Mouse (Mus musculus) kidney, embryonic 15.5 days (tissue): Measurements from ENCODE around the gene Gdap1l1. TPM values are rescaled to one million over a fixed set of nuclear protein-coding genes. Genes with fewer than 3 reads are reported as not detected.

Experiments
- ATAC-seq: fragments of 200-750 bp; cut with Nextera tagmentation; replicated peaks from 2 replicates; pipeline ENCODE4 v1.8.0; 2017; ENCODE audit warnings: moderate TSS enrichment; ENCODE audit not compliant: low FRiP score
- H3K27ac ChIP-seq: fragments of 300-500 bp; sonication (generic); 2 replicates; pipeline ENCODE4 v1.5.1; 2015; ENCODE audit warnings: mild to moderate bottlenecking, inconsistent platforms
- H3K27me3 ChIP-seq: fragments of 300-500 bp; sonication (generic); 2 replicates; pipeline ENCODE4 v1.6.1; 2015; ENCODE audit warnings: inconsistent platforms
- H3K36me3 ChIP-seq: fragments of 300-500 bp; sonication (generic); 2 replicates; pipeline ENCODE4 v1.6.1; 2015; ENCODE audit warnings: inconsistent platforms
- H3K4me1 ChIP-seq: fragments of 300-500 bp; sonication (generic); 2 replicates; pipeline ENCODE4 v1.6.1; 2015; ENCODE audit warnings: inconsistent platforms
- H3K4me2 ChIP-seq: fragments of 300-500 bp; sonication (generic); 2 replicates; pipeline ENCODE4 v1.6.1; 2015; ENCODE audit warnings: moderate library complexity, mild to moderate bottlenecking, inconsistent platforms
- H3K4me3 ChIP-seq: fragments of 300-500 bp; sonication (generic); replicated peaks from 2 replicates; pipeline ENCODE4 v1.5.1; 2015; ENCODE audit warnings: mild to moderate bottlenecking, inconsistent platforms
- H3K9ac ChIP-seq: fragments of 300-500 bp; sonication (generic); 2 replicates; pipeline ENCODE4 v1.6.1; 2015; ENCODE audit warnings: mild to moderate bottlenecking, inconsistent platforms
- H3K9me3 ChIP-seq: fragments of 300-500 bp; sonication (generic); replicated peaks from 2 replicates; pipeline ENCODE4 v1.6.1; 2016; ENCODE audit warnings: inconsistent platforms
- WGBS: fragments of 180-500 bp; shearing (Covaris S2); methylation state at CpG from one replicate; pipeline ENCODE4 v1.1.7; 2015; ENCODE audit warnings: mixed read lengths; 5-methylcytosine and 5-hydroxymethylcytosine counted together
- polyA plus RNA-seq: library from polyadenylated mRNA; unstranded; fragments of >200 nt; fragmentation: Nextera tagmentation; extraction: Ambion mirVana; gene quantifications from 2 replicates; pipeline ENCODE4 v1.2.1, GENCODE M21; 2015

The Gdap1l1 gene
- polyA plus RNA-seq, 1 experiment from 2014 or later, result 2.8 TPM

- no peak for ATAC-seq
- 40% methylated on average over 4 of the region's 4 CpGs for WGBS
Observed at GRCm38 (mm10) chr2:163428346-163429011, 9.8 kb upstream of the Gdap1l1 start.

DNA sequence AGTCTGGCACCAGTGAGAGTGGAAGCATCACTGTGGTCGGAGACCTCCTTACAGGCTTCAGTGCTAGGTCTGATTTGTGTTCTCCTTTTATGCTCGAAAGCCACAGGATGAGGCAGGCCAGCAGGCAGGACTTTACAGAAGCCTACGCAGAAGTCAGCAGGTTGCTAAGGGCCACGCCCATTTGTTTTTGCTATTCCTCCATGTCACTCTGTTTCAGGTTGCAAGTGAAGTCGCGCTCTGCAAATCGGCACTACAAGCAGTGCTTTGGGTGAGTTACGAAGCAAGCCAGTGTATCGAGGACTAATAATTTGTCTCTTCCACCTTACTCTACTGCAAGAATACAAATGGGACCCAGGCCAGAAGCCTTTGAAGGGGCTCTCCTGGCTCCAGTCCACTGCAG lies 7.0 kb upstream of the Gdap1l1 start:
- H3K9ac ChIP-seq, result no peak overlapping the region
- H3K36me3 ChIP-seq, result no peaks in the 10 kb centered on the region
- no peak for ATAC-seq
- H3K27ac ChIP-seq, result no peak overlapping the region
- no peaks in the 10 kb centered on the region for H3K27me3 ChIP-seq
- no peaks in the 10 kb centered on the region for H3K4me1 ChIP-seq
- H3K9me3 ChIP-seq, result no peaks in the 10 kb centered on the region
- H3K4me2 ChIP-seq, result no peak overlapping the region
- WGBS, result 80% methylated on average over 9 of the region's 9 CpGs
- no peak overlapping the region for H3K4me3 ChIP-seq

More at GRCm38 (mm10) chr2:163428346-163429011, 9.8 kb upstream of the Gdap1l1 start:
- Histone ChIP-seq H3K36me3 (no peaks in the 10 kb centered on the region), H3K27me3 (no peaks in the 10 kb centered on the region), H3K4me1 (no peaks in the 10 kb centered on the region), H3K4me2 (no peak overlapping the region), H3K9me3 (no peaks in the 10 kb centered on the region), H3K4me3 (no peak overlapping the region), H3K27ac (no peak overlapping the region), H3K9ac (no peak overlapping the region)

GRCm38 (mm10) chr2:163433971-163434370 lies 4.3 kb upstream of the Gdap1l1 start:
- Histone ChIP-seq H3K27me3 (peaks cover 24% of the 10 kb centered on the region), H3K9me3 (no peaks in the 10 kb centered on the region), H3K36me3 (no peaks in the 10 kb centered on the region), H3K9ac (no peak overlapping the region), H3K4me1 (peaks cover 9% of the 10 kb centered on the region), H3K27ac (no peak overlapping the region), H3K4me2 (no peak overlapping the region), H3K4me3 (no peak overlapping the region)
- ATAC-seq, result no peak
- 25% methylated on average over 4 of the region's 4 CpGs for WGBS

- no peaks in the 10 kb centered on the region for H3K36me3 ChIP-seq
- no peak overlapping the region for H3K9ac ChIP-seq
- H3K27ac ChIP-seq, result no peak overlapping the region
- no peak overlapping the region for H3K4me3 ChIP-seq
- no peak for ATAC-seq
- H3K27me3 ChIP-seq, result peaks cover 30% of the 10 kb centered on the region
- 34% methylated on average over 4 of the region's 4 CpGs for WGBS
- H3K9me3 ChIP-seq, result no peaks in the 10 kb centered on the region
- H3K4me2 ChIP-seq, result peak overlapping the region; percentile 61; the same call in 1 of the 2 replicates
- H3K4me1 ChIP-seq, result peaks cover 11% of the 10 kb centered on the region
Observed at GRCm38 (mm10) chr2:163437800-163438199, 476 bp upstream of the Gdap1l1 start.

DNA sequence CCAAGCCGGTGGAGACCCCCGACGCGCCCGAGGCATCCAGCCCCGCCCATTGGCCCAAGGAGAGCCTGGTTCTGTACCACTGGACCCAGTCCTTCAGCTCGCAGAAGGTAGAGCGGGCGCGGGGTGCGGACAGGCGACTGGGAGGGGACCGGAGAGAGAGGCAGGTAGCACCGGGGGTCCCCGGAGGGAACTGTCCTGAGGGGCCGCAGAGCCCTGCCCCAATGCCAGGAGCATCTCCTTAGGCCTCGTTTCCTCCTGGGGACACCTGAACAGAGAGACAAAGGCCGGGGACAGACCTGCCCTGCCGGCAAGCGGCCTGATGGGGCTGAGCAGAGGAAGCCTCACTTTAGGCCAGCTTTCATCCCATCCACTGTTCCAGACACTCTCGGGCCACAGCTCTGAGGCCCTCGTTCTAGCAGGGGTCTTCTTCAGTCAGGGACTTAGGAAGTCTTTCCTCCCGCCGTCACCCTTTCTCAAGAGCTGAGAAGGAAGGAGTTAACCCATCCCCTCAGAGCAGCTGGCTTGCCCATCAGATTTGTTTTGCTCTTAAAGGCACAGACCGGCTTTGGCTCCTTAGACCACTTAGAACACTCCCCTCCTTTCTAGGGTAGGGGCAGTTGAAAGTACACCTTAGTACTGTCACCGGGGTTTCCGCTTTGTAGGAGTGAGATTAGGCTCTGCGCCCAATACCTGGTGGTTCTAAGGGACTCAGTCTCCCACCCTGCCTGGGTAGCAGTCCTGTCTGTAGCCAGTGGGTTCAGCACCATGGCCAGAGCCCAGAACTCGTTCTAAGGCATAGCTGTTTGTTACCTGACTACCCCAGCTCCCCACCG lies 559 bp downstream of the Gdap1l1 start:
- H3K27ac ChIP-seq, result no peak overlapping the region
- no peak overlapping the region for H3K9ac ChIP-seq
- peak overlapping the region; percentile 38 for H3K4me3 ChIP-seq
- 0 out of 2 replicates have a peak, but pooled peaks have one; percentile 22 for ATAC-seq
- 1% methylated on average over 30 of the region's 30 CpGs for WGBS
- peak overlapping the region; percentile 61 for H3K4me2 ChIP-seq
- peaks cover 30% of the 10 kb centered on the region for H3K27me3 ChIP-seq
- no peaks in the 10 kb centered on the region for H3K9me3 ChIP-seq
- no peaks in the 10 kb centered on the region for H3K36me3 ChIP-seq
- H3K4me1 ChIP-seq, result peaks cover 11% of the 10 kb centered on the region

- no peak for ATAC-seq
- Histone ChIP-seq H3K4me2 (no peak overlapping the region), H3K27me3 (peaks cover 30% of the 10 kb centered on the region), H3K36me3 (no peaks in the 10 kb centered on the region), H3K9ac (no peak overlapping the region), H3K27ac (no peak overlapping the region), H3K4me1 (peaks cover 11% of the 10 kb centered on the region), H3K9me3 (no peaks in the 10 kb centered on the region), H3K4me3 (no peak overlapping the region)
- WGBS, result 61% methylated on average over 1 of the region's 1 CpGs
Observed at GRCm38 (mm10) chr2:163439488-163439887, 1.2 kb downstream of the Gdap1l1 start.

DNA sequence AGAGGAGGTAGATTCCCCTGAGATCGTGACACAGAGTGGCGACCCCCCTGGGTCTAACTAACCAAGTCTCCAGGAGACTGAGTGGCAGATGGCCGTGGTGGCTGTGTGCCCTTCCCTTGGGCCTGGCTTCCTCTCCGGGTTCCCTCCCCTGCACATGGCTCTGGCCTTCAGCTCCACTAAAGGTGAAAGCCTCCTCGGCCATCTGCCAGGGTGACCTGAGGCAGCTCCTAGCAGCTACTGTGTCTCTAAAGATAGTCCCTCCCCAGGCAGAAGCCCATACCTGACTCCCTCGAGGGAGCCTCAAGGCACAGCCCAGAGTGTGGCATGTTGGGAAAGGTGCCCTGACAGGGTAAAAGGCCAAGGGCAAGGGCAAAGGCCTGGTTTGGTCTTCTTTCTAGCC lies 5.3 kb downstream of the Gdap1l1 start:
- H3K9ac ChIP-seq, result no peak overlapping the region
- peaks cover 6% of the 10 kb centered on the region for H3K4me1 ChIP-seq
- ATAC-seq, result no peak
- no peak overlapping the region for H3K4me2 ChIP-seq
- H3K4me3 ChIP-seq, result no peak overlapping the region
- H3K36me3 ChIP-seq, result no peaks in the 10 kb centered on the region
- no peaks in the 10 kb centered on the region for H3K9me3 ChIP-seq
- H3K27ac ChIP-seq, result no peak overlapping the region
- peaks cover 11% of the 10 kb centered on the region for H3K27me3 ChIP-seq
- 65% methylated on average over 6 of the region's 6 CpGs for WGBS

GRCm38 (mm10) chr2:163444017-163444416 lies 5.7 kb downstream of the Gdap1l1 start:
- ATAC-seq, result no peak
- no peak overlapping the region for H3K4me2 ChIP-seq
- H3K4me3 ChIP-seq, result no peak overlapping the region
- H3K36me3 ChIP-seq, result no peaks in the 10 kb centered on the region
- H3K9ac ChIP-seq, result no peak overlapping the region
- peaks cover 6% of the 10 kb centered on the region for H3K27me3 ChIP-seq
- WGBS, result 66% methylated on average over 7 of the region's 7 CpGs
- no peaks in the 10 kb centered on the region for H3K9me3 ChIP-seq
- no peak overlapping the region for H3K27ac ChIP-seq
- peaks cover 1% of the 10 kb centered on the region for H3K4me1 ChIP-seq

DNA sequence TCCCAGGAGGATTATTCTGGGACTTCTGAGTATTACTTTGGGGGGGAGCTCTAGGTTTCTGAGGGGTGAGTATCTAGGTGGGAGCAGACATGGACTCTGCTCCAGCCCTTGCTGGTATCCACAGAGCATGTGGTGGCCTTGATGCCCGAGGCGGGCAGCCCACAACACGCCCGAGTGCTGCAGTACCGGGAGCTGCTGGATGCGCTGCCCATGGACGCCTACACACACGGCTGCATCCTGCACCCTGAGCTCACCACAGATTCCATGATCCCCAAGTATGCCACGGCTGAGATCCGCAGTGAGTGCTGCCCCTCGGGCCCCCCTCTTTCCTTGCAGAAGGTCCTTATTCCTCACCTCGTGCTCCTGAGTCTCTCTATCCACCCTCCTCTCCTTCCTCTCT lies 9.1 kb downstream of the Gdap1l1 start:
- no peak for ATAC-seq
- WGBS, result 84% methylated on average over 12 of the region's 12 CpGs
- Histone ChIP-seq H3K4me3 (no peak overlapping the region), H3K9me3 (no peaks in the 10 kb centered on the region), H3K9ac (no peak overlapping the region), H3K27ac (no peak overlapping the region), H3K4me1 (no peaks in the 10 kb centered on the region), H3K27me3 (peaks cover 4% of the 10 kb centered on the region; the same call in 1 of the 2 replicates), H3K4me2 (no peak overlapping the region), H3K36me3 (no peaks in the 10 kb centered on the region)

DNA sequence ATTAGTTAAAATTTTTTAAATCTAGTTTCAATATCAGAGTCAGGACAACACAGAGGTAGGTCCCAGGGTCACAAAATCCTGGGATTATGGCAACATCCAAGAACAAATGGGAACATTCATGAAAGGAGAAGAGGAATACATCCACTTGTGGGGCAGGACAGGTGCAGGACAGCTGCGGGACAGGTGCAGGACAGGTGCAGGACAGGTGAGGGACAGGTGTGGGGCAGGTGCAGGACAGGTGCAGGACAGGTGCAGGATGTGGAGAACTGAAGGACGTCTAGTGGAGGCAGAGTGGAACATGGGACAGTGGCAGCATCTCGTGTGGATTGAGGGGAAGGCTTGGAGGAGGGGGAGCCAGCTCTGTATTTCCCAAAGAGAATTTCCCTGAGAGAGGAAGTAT lies 11.0 kb downstream of the Gdap1l1 start:
- Histone ChIP-seq H3K4me3 (no peak overlapping the region), H3K36me3 (no peaks in the 10 kb centered on the region), H3K27ac (no peak overlapping the region), H3K9ac (no peak overlapping the region), H3K9me3 (no peaks in the 10 kb centered on the region), H3K4me1 (no peaks in the 10 kb centered on the region), H3K4me2 (no peak overlapping the region), H3K27me3 (peaks cover 4% of the 10 kb centered on the region; the same call in 1 of the 2 replicates)
- WGBS, result 56% methylated on average over 3 of the region's 3 CpGs
- no peak for ATAC-seq

- Histone ChIP-seq H3K27ac (no peak overlapping the region), H3K36me3 (no peaks in the 10 kb centered on the region), H3K9ac (no peak overlapping the region), H3K27me3 (peaks cover 4% of the 10 kb centered on the region; the same call in 1 of the 2 replicates), H3K9me3 (no peaks in the 10 kb centered on the region), H3K4me2 (no peak overlapping the region), H3K4me3 (no peak overlapping the region), H3K4me1 (no peaks in the 10 kb centered on the region)
- no peak for ATAC-seq
- 80% methylated on average over 6 of the region's 6 CpGs for WGBS
Observed at GRCm38 (mm10) chr2:163450668-163451295, 12.5 kb downstream of the Gdap1l1 start.

DNA sequence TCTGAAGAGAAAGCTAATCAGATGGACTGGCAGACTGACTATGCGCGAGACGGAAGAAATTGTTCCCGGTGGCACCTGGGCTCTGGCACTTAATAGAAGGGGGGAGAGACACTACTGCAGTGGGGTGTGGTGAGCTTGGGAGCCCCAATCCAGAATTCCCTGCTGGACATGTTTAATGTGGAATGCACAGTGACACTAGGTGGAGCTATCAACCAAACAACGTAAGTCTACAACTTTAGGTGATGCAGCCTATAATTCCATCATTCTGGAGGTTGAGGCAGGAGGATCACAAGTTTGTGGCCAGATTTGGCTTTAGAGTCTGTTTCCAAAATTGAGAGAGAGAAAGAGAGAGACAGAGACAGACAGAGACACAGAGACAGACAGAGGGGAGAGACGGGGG lies 14.5 kb downstream of the Gdap1l1 start:
- no peaks in the 10 kb centered on the region for H3K9me3 ChIP-seq
- H3K27ac ChIP-seq, result no peak overlapping the region
- H3K27me3 ChIP-seq, result peaks cover 4% of the 10 kb centered on the region
- H3K4me3 ChIP-seq, result no peak overlapping the region
- no peak overlapping the region for H3K9ac ChIP-seq
- no peaks in the 10 kb centered on the region for H3K4me1 ChIP-seq
- WGBS, result 87% methylated on average over 6 of the region's 6 CpGs
- no peak overlapping the region for H3K4me2 ChIP-seq
- H3K36me3 ChIP-seq, result no peaks in the 10 kb centered on the region
- ATAC-seq, result no peak
